ENCODE assay signal across 18 mouse cellular contexts in genomic region chr5:66340356-66341102, GRCm38 (mm10).
DNase-seq lines count a peak whose midpoint lies in the region; ATAC-seq and TF ChIP-seq lines count a peak whose summit lies in the region.
"Had no signal": no experiment of that assay in that cellular context is flagged by ENCODE, and none has a peak within 500 bp of the region (broad histone marks: within the 10 kb centered on the region; RNA-seq: fewer than 3 reads in every experiment).

No protein-coding gene starts in this region.

- no peaks in the 10 kb centered on the region for H3K9me3 ChIP-seq in embryonic facial prominence, embryonic 12.5 days
- no peaks in the 10 kb centered on the region for H3K9me3 ChIP-seq in embryonic facial prominence, embryonic 10.5 days
- no peaks in the 10 kb centered on the region for H3K9me3 ChIP-seq in embryonic facial prominence, embryonic 14.5 days (ENCODE audit: control insufficient read depth, low read length)
- H3K9me3 ChIP-seq in hindbrain, postnatal 0 days (ENCODE audit: low read length), result no peaks in the 10 kb centered on the region
- H3K9me3 ChIP-seq: limb, embryonic 12.5 days; liver, embryonic 13.5 days had no signal

- intact Hi-C loops in heart, postnatal 25 days (cut with DNase I), result no loop called here

- H3K27me3 ChIP-seq in embryonic facial prominence, embryonic 12.5 days, result 0 out of 2 replicates have a peak, but pooled peaks cover 4% of the 10 kb centered on the region
- H3K27me3 ChIP-seq in embryonic facial prominence, embryonic 10.5 days (replicated peaks; ENCODE audit: low read depth, poor library complexity, severe bottlenecking), result peaks cover 35% of the 10 kb centered on the region
- no peaks in the 10 kb centered on the region for H3K27me3 ChIP-seq in embryonic facial prominence, embryonic 14.5 days (replicated peaks; ENCODE audit: control insufficient read depth, insufficient read depth, low read length)
- H3K27me3 ChIP-seq in hindbrain, postnatal 0 days (ENCODE audit: insufficient read depth, low read length), result no peaks in the 10 kb centered on the region

- no peaks in the 10 kb centered on the region for H3K36me3 ChIP-seq in embryonic facial prominence, embryonic 12.5 days
- no peaks in the 10 kb centered on the region for H3K36me3 ChIP-seq in embryonic facial prominence, embryonic 10.5 days (replicated peaks)
- no peaks in the 10 kb centered on the region for H3K36me3 ChIP-seq in embryonic facial prominence, embryonic 14.5 days (ENCODE audit: control insufficient read depth, insufficient read depth, low read length)
- H3K36me3 ChIP-seq in hindbrain, postnatal 0 days (ENCODE audit: insufficient read depth, low read length), result no peaks in the 10 kb centered on the region
- H3K36me3 ChIP-seq: limb, embryonic 12.5 days; liver, embryonic 13.5 days had no signal

- H3K4me1 ChIP-seq in embryonic facial prominence, embryonic 12.5 days, result peaks cover 12% of the 10 kb centered on the region
- H3K4me1 ChIP-seq in embryonic facial prominence, embryonic 10.5 days, result peaks cover 45% of the 10 kb centered on the region
- peaks cover 13% of the 10 kb centered on the region for H3K4me1 ChIP-seq in embryonic facial prominence, embryonic 14.5 days (ENCODE audit: control insufficient read depth, insufficient read depth, low read length)
- H3K4me1 ChIP-seq in hindbrain, postnatal 0 days (ENCODE audit: insufficient read depth, low read length), result peaks cover 15% of the 10 kb centered on the region; the same call in 1 of the 2 replicates
- peaks cover 8% of the 10 kb centered on the region; the same call in 1 of the 2 replicates for H3K4me1 ChIP-seq in lung, adult 2 months (ENCODE audit: control insufficient read depth, insufficient read depth, low read length)

- H3K9ac ChIP-seq in embryonic facial prominence, embryonic 12.5 days, result no peak overlapping the region
- H3K9ac ChIP-seq in embryonic facial prominence, embryonic 14.5 days (ENCODE audit: low read depth, low read length), result no peak overlapping the region
- no peak overlapping the region for H3K9ac ChIP-seq in hindbrain, postnatal 0 days (replicated peaks; ENCODE audit: low read length)
- H3K9ac ChIP-seq: limb, embryonic 12.5 days; liver, embryonic 13.5 days had no signal

- peak; percentile 37; the same call in 1 of the 2 replicates for ATAC-seq in embryonic facial prominence, embryonic 12.5 days (ENCODE audit: insufficient number of reproducible peaks, insufficient read depth, low FRiP score, low TSS enrichment)
- ATAC-seq in embryonic facial prominence, embryonic 14.5 days (ENCODE audit: low read depth), result no peak
- peak; percentile 46 for ATAC-seq in hindbrain, postnatal 0 days
- ATAC-seq: inflammation-experienced regulatory T-cells, adult 6 months had no signal

- 66% methylated on average over 17 of the region's 17 CpGs for whole genome bisulfite sequencing in embryonic facial prominence, embryonic 12.5 days
- WGBS in embryonic facial prominence, embryonic 10.5 days, result 83% methylated on average over 17 of the region's 17 CpGs
- WGBS in embryonic facial prominence, embryonic 14.5 days, result 68% methylated on average over 17 of the region's 17 CpGs
- 50% methylated on average over 17 of the region's 17 CpGs for WGBS in hindbrain, postnatal 0 days
- WGBS in lung, adult 2 months, result 74% methylated on average over 17 of the region's 17 CpGs

- DNase-seq in embryonic facial prominence, embryonic 10.5 days (ENCODE audit: low spot score), result no peak
- peak; percentile 25 to 30 for DNase-seq in kidney, postnatal 4 days
- DNase-seq in kidney, postnatal 25 days, result no peak
- peak; percentile 21 for DNase-seq in embryonic facial prominence, embryonic 14.5 days (ENCODE audit: low spot score)
- no peak for DNase-seq in hindbrain, postnatal 0 days (ENCODE audit: low spot score)
- no peak for DNase-seq in heart, postnatal 25 days (ENCODE audit: low spot score)
- no peak for DNase-seq in lung, adult 2 months
- DNase-seq: adrenal gland, adult 8-10 months; cerebellum, adult 11-12 months; cerebellum, postnatal 25 days; gastrocnemius, adult 2 months; heart, adult 2 months; liver, embryonic 13.5 days; right cerebral cortex, postnatal 14 days had no signal

- no peak for TF ChIP-seq CTCF in hindbrain, postnatal 0 days (IDR thresholded peaks at IDR 0.05; ENCODE audit: low read depth)
- no peak for TF ChIP-seq CTCF in lung, adult 2 months (IDR thresholded peaks at IDR 0.05; ENCODE audit: insufficient read depth, low read length)

- H3K4me2 ChIP-seq in embryonic facial prominence, embryonic 12.5 days (replicated peaks), result no peak overlapping the region
- no peak overlapping the region for H3K4me2 ChIP-seq in embryonic facial prominence, embryonic 14.5 days (ENCODE audit: low read depth, low read length)
- no peak overlapping the region for H3K4me2 ChIP-seq in hindbrain, postnatal 0 days (ENCODE audit: low read depth, low read length)
- H3K4me2 ChIP-seq: limb, embryonic 12.5 days; liver, embryonic 13.5 days had no signal

- no peak for TF ChIP-seq POLR2A in lung, adult 2 months (IDR thresholded peaks at IDR 0.05; ENCODE audit: borderline replicate concordance, extremely low read depth, low read depth, low read length)

- no peak overlapping the region for H3K4me3 ChIP-seq in embryonic facial prominence, embryonic 12.5 days
- H3K4me3 ChIP-seq in embryonic facial prominence, embryonic 10.5 days, result no peak overlapping the region
- no peak overlapping the region for H3K4me3 ChIP-seq in embryonic facial prominence, embryonic 14.5 days (ENCODE audit: low read depth, low read length)
- no peak overlapping the region for H3K4me3 ChIP-seq in hindbrain, postnatal 0 days (ENCODE audit: low read length)
- no peak overlapping the region for H3K4me3 ChIP-seq in lung, adult 2 months (replicated peaks; ENCODE audit: extremely low read depth, low read depth, low read length)
- H3K4me3 ChIP-seq: gastrocnemius, adult 2 months; heart, adult 2 months; left cerebral cortex, adult 2 months; limb, embryonic 12.5 days; liver, embryonic 13.5 days had no signal

- no peak overlapping the region for H3K27ac ChIP-seq in embryonic facial prominence, embryonic 12.5 days
- no peak overlapping the region for H3K27ac ChIP-seq in embryonic facial prominence, embryonic 10.5 days (replicated peaks)
- H3K27ac ChIP-seq in embryonic facial prominence, embryonic 14.5 days (replicated peaks; ENCODE audit: low read depth, low read length), result no peak overlapping the region
- 0 out of 2 replicates have a peak overlapping the region, but pooled peaks have one; percentile 22 for H3K27ac ChIP-seq in hindbrain, postnatal 0 days
- H3K27ac ChIP-seq: gastrocnemius, adult 2 months; heart, adult 2 months; left cerebral cortex, adult 2 months; limb, embryonic 12.5 days; liver, embryonic 13.5 days had no signal

Comparison
In these comparisons a context has a peak if more than half of its experiments do, and no peak if none do; other contexts are left out.
1. DNase-seq: peak in kidney, postnatal 4 days (2 of 2) and embryonic facial prominence, embryonic 14.5 days (single experiment); none in embryonic facial prominence, embryonic 10.5 days (single experiment), kidney, postnatal 25 days (0 of 2), hindbrain, postnatal 0 days (single experiment), heart, postnatal 25 days (single experiment) and lung, adult 2 months (single experiment).